Mouse (Mus musculus): ENCODE results near the gene Zbtb49. TPM values are rescaled to one million over a fixed set of nuclear protein-coding genes. Genes with fewer than 3 reads are reported as not detected.

Zbtb49 gene
- polyA plus RNA-seq, 1 experiment from 2014 or later: 19.3 TPM

DNA sequence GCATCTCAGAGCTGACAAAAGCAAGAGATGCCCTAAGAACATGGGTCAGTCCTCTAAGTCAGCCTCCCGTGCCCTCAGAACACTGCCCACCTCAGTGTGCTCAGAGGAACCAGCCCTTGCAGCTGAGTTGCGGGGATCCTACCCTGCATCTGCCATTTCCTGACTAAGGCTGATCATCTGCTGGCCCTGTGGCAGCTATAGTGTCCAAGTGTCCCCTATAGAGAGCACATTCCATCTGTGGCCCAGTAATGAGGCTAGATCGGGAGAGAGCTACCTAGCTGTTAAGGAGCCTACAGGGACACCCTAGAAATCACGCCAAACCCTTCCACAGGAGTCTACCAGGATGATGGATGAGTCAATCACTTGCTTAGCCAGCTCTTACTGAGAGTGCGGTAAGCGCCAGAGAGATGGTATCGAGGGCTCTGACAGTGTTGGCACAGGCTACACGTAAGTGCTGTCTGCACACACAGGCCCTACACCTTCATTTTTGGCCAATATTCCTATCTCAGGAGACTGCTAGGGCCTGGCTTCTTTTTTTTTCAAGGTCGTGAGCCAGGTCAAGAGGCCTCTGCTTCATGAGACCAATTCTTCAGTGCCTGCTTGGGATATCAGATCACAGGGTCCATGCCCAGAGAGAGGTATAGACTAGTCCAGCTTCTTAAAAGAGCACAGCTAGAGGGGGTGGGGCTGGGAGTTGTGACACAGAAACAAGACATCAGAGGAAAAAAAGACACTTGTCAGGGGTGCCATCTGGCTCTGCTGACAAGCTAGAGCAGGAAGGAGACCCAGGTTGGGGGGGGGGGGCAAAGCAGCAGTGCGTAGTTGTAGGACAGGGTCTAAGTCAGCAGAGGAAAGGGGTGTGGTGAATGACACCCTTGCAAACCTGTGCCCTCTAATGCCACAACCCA is 67.8 kb downstream of the Zbtb49 start:
- WGBS: 68% methylated on average over 10 of the region's 10 CpGs
- H3K4me3 ChIP-seq: peak overlapping the region; percentile 9
- H3K9ac ChIP-seq: peak overlapping the region; percentile 45

DNA sequence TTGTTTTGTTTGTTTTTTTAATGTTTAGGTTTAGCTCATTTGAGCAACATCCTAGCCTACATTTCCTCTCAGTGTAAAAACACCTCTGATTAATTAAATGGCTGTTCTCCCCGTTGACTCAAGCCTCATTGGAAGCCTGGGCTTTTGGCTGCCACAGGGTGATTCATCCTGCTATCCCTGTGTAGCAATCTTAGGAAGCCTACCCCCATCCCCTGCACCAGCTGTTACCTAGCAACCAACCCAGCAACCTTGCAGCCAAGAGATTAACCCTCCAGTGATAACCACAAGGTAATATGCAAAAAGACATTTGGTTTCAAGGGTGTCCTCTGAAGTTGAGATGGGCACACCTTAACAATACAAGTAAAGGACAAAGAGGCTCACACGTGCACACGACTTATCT is 69.0 kb downstream of the Zbtb49 start:
- no peaks in the 10 kb centered on the region for H3K9me3 ChIP-seq
- no peak for ATAC-seq (ENCODE audit: low read depth)
- WGBS: 57% methylated on average over 3 of the region's 3 CpGs
- H3K36me3 ChIP-seq: peaks cover 99% of the 10 kb centered on the region
- no peak overlapping the region for H3K4me3 ChIP-seq
- peak overlapping the region; percentile 40 for H3K4me2 ChIP-seq
- no peak overlapping the region for H3K27ac ChIP-seq (replicated peaks)
- H3K9ac ChIP-seq: no peak overlapping the region
- no peaks in the 10 kb centered on the region for H3K27me3 ChIP-seq
- peaks cover 84% of the 10 kb centered on the region for H3K4me1 ChIP-seq (replicated peaks)

More for the DNA sequence above, 67.8 kb downstream of the Zbtb49 start:
- H3K27ac ChIP-seq (replicated peaks): peak overlapping the region; percentile 19; the same call in 1 of the 2 replicates
- H3K27me3 ChIP-seq: no peaks in the 10 kb centered on the region
- peaks cover 84% of the 10 kb centered on the region for H3K4me1 ChIP-seq (replicated peaks)
- peaks cover 99% of the 10 kb centered on the region for H3K36me3 ChIP-seq
- ATAC-seq (ENCODE audit: low read depth): 0 out of 2 replicates have a peak, but pooled peaks have one; percentile 12
- peak overlapping the region; percentile 40 for H3K4me2 ChIP-seq
- H3K9me3 ChIP-seq: no peaks in the 10 kb centered on the region

DNA sequence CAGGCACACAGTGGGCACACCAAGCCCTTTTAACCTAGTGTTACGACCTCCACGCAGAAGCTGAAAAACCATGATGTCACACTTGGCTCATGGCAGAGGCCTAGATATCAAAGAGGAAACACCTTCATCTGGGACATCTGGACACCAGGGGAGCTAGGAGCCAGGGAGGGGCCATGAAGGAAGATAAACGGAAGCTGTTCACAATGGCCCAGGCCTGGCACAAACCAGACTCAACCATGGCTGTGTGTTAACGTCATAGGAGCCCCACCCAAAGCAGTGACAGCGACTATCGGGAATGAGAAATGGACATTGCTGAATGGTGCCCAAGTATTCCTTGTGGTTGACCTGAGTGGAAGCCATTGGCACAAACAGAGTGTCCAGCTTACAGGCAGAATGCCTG is 73.7 kb downstream of the Zbtb49 start:
- H3K36me3 ChIP-seq: peaks cover 98% of the 10 kb centered on the region
- no peak overlapping the region for H3K27ac ChIP-seq (replicated peaks)
- peaks cover 43% of the 10 kb centered on the region for H3K4me1 ChIP-seq (replicated peaks)
- H3K4me2 ChIP-seq: no peak overlapping the region
- no peak for ATAC-seq (ENCODE audit: low read depth)
- H3K4me3 ChIP-seq: no peak overlapping the region
- H3K9me3 ChIP-seq: no peaks in the 10 kb centered on the region
- no peaks in the 10 kb centered on the region for H3K27me3 ChIP-seq
- no peak overlapping the region for H3K9ac ChIP-seq
- 84% methylated on average over 6 of the region's 6 CpGs for WGBS

DNA sequence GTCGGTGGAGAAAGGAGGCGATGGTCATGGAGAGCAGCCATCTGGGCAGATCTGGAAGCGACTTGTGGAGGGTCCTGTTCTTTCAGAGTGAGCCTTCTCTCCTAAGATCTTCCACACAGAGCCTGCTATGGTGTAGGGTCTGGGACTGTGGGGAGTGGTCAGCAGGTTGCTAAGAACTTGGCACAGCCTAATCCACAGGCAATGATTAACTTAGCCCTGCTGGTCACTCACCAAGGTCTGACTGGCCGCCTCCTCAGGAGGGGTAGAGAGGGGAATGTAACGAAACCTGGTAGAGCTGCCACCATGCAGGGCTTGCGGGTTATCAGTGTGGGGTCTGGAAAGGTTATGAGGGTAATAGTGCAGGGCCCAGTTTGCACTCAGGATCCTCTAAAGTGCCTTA is 79.4 kb downstream of the Zbtb49 start:
- WGBS: 88% methylated on average over 6 of the region's 6 CpGs
- H3K4me1 ChIP-seq (replicated peaks): peaks cover 3% of the 10 kb centered on the region; the same call in 1 of the 2 replicates
- H3K27ac ChIP-seq (replicated peaks): no peak overlapping the region
- no peaks in the 10 kb centered on the region for H3K27me3 ChIP-seq
- H3K4me2 ChIP-seq: no peak overlapping the region
- no peak overlapping the region for H3K4me3 ChIP-seq
- no peak for ATAC-seq (ENCODE audit: low read depth)
- H3K9ac ChIP-seq: no peak overlapping the region
- peaks cover 99% of the 10 kb centered on the region for H3K36me3 ChIP-seq
- H3K9me3 ChIP-seq: no peaks in the 10 kb centered on the region

Other genes starting within 250 kb of the Zbtb49 start
- gene Stx18, start 181.7 kb downstream of the Zbtb49 start, polyA plus RNA-seq (2015; fragmentation: Nextera tagmentation; extraction: Ambion mirVana): 39.4 and 42.1 TPM in 2 replicates
- gene Nsg1, start 60.5 kb downstream of the Zbtb49 start, polyA plus RNA-seq (2015; fragmentation: Nextera tagmentation; extraction: Ambion mirVana): 976 and 984 TPM in 2 replicates
- gene Lyar, start within 50 bp of the Zbtb49 start, polyA plus RNA-seq (2015; fragmentation: Nextera tagmentation; extraction: Ambion mirVana): 44.5 and 47.7 TPM in 2 replicates
- gene Tmem128, start 39.7 kb upstream of the Zbtb49 start, polyA plus RNA-seq (2015; fragmentation: Nextera tagmentation; extraction: Ambion mirVana): 114 and 116 TPM in 2 replicates
- not detected in 2 replicates for gene Otop1, start 55.5 kb upstream of the Zbtb49 start, polyA plus RNA-seq (2015; fragmentation: Nextera tagmentation; extraction: Ambion mirVana)
- gene Drd5, start 98.9 kb upstream of the Zbtb49 start, polyA plus RNA-seq (2015; fragmentation: Nextera tagmentation; extraction: Ambion mirVana): 0.27 and 0.28 TPM in 2 replicates

Data from neural tube, embryonic 13.5 days (tissue).